Mouse (Mus musculus) megakaryocyte-erythroid progenitor cell, adult 5 weeks (primary cell): ENCODE measurements around the gene Nrg3. TPM values are rescaled to one million over a fixed set of nuclear protein-coding genes. Genes with fewer than 3 reads are reported as not detected.

ENCODE experiments used
- polyA plus RNA-seq: library from polyadenylated mRNA; stranded (reverse); fragments of >175 nt; gene quantifications from 2 replicates; pipeline ENCODE4 v1.2.3, GENCODE M21; 2012

Gene Nrg3
- not detected in 2 replicates for polyA plus RNA-seq

GRCm38 (mm10) chr14:39472790-39473761, at the start of gene Nrg3:
Gene Nrg3 (minus strand): TSS chr14:39473088.

